Mouse (Mus musculus): Measurements from ENCODE around the gene Pilra. TPM values are rescaled to one million over a fixed set of nuclear protein-coding genes. Genes with fewer than 3 reads are reported as not detected.

The Pilra gene
- total and polyA plus RNA-seq, 3 experiments = 0.02 to 5.1 TPM; not detected in 1

GRCm38 (mm10) chr5:137775587-137776290 lies 60.3 kb downstream of the Pilra start:
- no peak for TF ChIP-seq POLR2AphosphoS5 (IDR thresholded peaks at IDR 0.05; ENCODE audit: insufficient replicate concordance, low read depth, low read length)
- no peak for ATAC-seq (ENCODE audit: extremely low read depth, insufficient number of reproducible peaks, low FRiP score, poor library complexity, severe bottlenecking)
- H3K4me3 ChIP-seq (ENCODE audit: low read depth, low read length) = peak overlapping the region; percentile 16; the same call in 1 of the 2 replicates
- H3K27me3 ChIP-seq (ENCODE audit: insufficient read depth, low read length) = no peaks in the 10 kb centered on the region
- peaks cover 16% of the 10 kb centered on the region for H3K36me3 ChIP-seq (replicated peaks)
- no peak for DNase-seq (ENCODE audit: low spot score)
- H3K4me1 ChIP-seq (ENCODE audit: insufficient read depth, low read depth, low read length) = peaks cover 71% of the 10 kb centered on the region
- H3K9me3 ChIP-seq (replicated peaks) = no peaks in the 10 kb centered on the region

GRCm38 (mm10) chr5:137772755-137773154 lies 63.3 kb downstream of the Pilra start:
- peak; percentile 58 for ATAC-seq (ENCODE audit: extremely low read depth, insufficient number of reproducible peaks, low FRiP score, poor library complexity, severe bottlenecking)
- TF ChIP-seq GATA1 (IDR thresholded peaks at IDR 0.05; ENCODE audit: borderline replicate concordance, low read length) (no peak), TAL1 (conservative IDR thresholded peaks at IDR 0.05; ENCODE audit: low read depth, low read length) (peak; percentile 40; the same call in 1 of the 2 replicates), CTCF (IDR thresholded peaks at IDR 0.05; ENCODE audit: low read depth, low read length) (no peak), POLR2AphosphoS5 (IDR thresholded peaks at IDR 0.05; ENCODE audit: insufficient replicate concordance, low read depth, low read length) (no peak), GATA2 (IDR thresholded peaks at IDR 0.05; ENCODE audit: borderline replicate concordance, low read depth, low read length) (no peak; the same call in 1 of the 2 replicates)
- DNase-seq (ENCODE audit: low spot score) = no peak
- Histone ChIP-seq H3K27me3 (ENCODE audit: insufficient read depth, low read length) (0 out of 2 replicates have a peak, but pooled peaks cover 2% of the 10 kb centered on the region), H3K4me1 (ENCODE audit: insufficient read depth, low read depth, low read length) (peaks cover 57% of the 10 kb centered on the region), H3K4me3 (ENCODE audit: low read depth, low read length) (no peak overlapping the region; the same call in 1 of the 2 replicates), H3K36me3 (replicated peaks) (no peaks in the 10 kb centered on the region), H3K9me3 (replicated peaks) (no peaks in the 10 kb centered on the region)

Other genes starting within 250 kb of the Pilra start
Only the 20 nearest of the 22 such genes appear.
- not detected in 2 replicates for gene Pcolce, start 222.5 kb downstream of the Pilra start, total RNA-seq (2014; fragmentation: Nextera tagmentation)
- 0.16 and 0.23 TPM in 2 replicates for gene Pcolce, start 222.5 kb downstream of the Pilra start, total RNA-seq (2017)
- gene Pcolce, start 222.5 kb downstream of the Pilra start, polyA plus RNA-seq (2012) = 0.08 and 0.17 TPM in 2 replicates
- gene Fbxo24, start 207.3 kb downstream of the Pilra start, total RNA-seq (2014; fragmentation: Nextera tagmentation) = not detected in 2 replicates
- 0.06 and 0.11 TPM in 2 replicates for gene Fbxo24, start 207.3 kb downstream of the Pilra start, total RNA-seq (2017)
- gene Fbxo24, start 207.3 kb downstream of the Pilra start, polyA plus RNA-seq (2012) = 0.05 and 0.06 TPM in 2 replicates
- 92.8 and 98.9 TPM in 2 replicates for gene Lrch4, start 207.2 kb downstream of the Pilra start, total RNA-seq (2014; fragmentation: Nextera tagmentation)
- 20.6 and 23.3 TPM in 2 replicates for gene Lrch4, start 207.2 kb downstream of the Pilra start, total RNA-seq (2017)
- 192 and 269 TPM in 2 replicates for gene Lrch4, start 207.2 kb downstream of the Pilra start, polyA plus RNA-seq (2012)
- gene Gm20605, start 207.1 kb downstream of the Pilra start, total RNA-seq (2014; fragmentation: Nextera tagmentation) = 27.2 and 44.5 TPM in 2 replicates
- gene Gm20605, start 207.1 kb downstream of the Pilra start, total RNA-seq (2017) = 9.5 and 11.4 TPM in 2 replicates
- 11.0 and 14.5 TPM in 2 replicates for gene Gm20605, start 207.1 kb downstream of the Pilra start, polyA plus RNA-seq (2012)
- gene Sap25, start 194.9 kb downstream of the Pilra start, total RNA-seq (2014; fragmentation: Nextera tagmentation) = 39.2 and 56.5 TPM in 2 replicates
- 7.9 and 10.5 TPM in 2 replicates for gene Sap25, start 194.9 kb downstream of the Pilra start, total RNA-seq (2017)
- gene Sap25, start 194.9 kb downstream of the Pilra start, polyA plus RNA-seq (2012) = 41.8 and 58.3 TPM in 2 replicates
- gene Irs3, start 190.6 kb downstream of the Pilra start, total RNA-seq (2014; fragmentation: Nextera tagmentation) = not detected in 2 replicates
- 0.11 and 0.12 TPM in 2 replicates for gene Irs3, start 190.6 kb downstream of the Pilra start, total RNA-seq (2017)
- not detected in 2 replicates for gene Irs3, start 190.6 kb downstream of the Pilra start, polyA plus RNA-seq (2012)
- gene Agfg2, start 151.6 kb downstream of the Pilra start, total RNA-seq (2014; fragmentation: Nextera tagmentation) = 20.2 and 47.1 TPM in 2 replicates
- gene Agfg2, start 151.6 kb downstream of the Pilra start, total RNA-seq (2017) = 25.0 and 26.1 TPM in 2 replicates
- 102 and 115 TPM in 2 replicates for gene Agfg2, start 151.6 kb downstream of the Pilra start, polyA plus RNA-seq (2012)
- 0.90 and 1.0 TPM in 2 replicates for gene Nyap1, start 94.7 kb downstream of the Pilra start, total RNA-seq (2014; fragmentation: Nextera tagmentation)
- 0.38 and 0.70 TPM in 2 replicates for gene Nyap1, start 94.7 kb downstream of the Pilra start, total RNA-seq (2017)
- gene Nyap1, start 94.7 kb downstream of the Pilra start, polyA plus RNA-seq (2012) = 2.8 and 3.0 TPM in 2 replicates
- gene Tsc22d4, start 90.6 kb downstream of the Pilra start, total RNA-seq (2014; fragmentation: Nextera tagmentation) = 90.8 and 114 TPM in 2 replicates
- gene Tsc22d4, start 90.6 kb downstream of the Pilra start, total RNA-seq (2017) = 74.5 and 93.5 TPM in 2 replicates
- gene Tsc22d4, start 90.6 kb downstream of the Pilra start, polyA plus RNA-seq (2012) = 404 and 491 TPM in 2 replicates
- 202 and 204 TPM in 2 replicates for gene Ppp1r35, start 57.4 kb downstream of the Pilra start, total RNA-seq (2014; fragmentation: Nextera tagmentation)
- 28.2 and 35.6 TPM in 2 replicates for gene Ppp1r35, start 57.4 kb downstream of the Pilra start, total RNA-seq (2017)
- 121 and 153 TPM in 2 replicates for gene Ppp1r35, start 57.4 kb downstream of the Pilra start, polyA plus RNA-seq (2012)
- 51.3 and 53.9 TPM in 2 replicates for gene Mepce, start 48.6 kb downstream of the Pilra start, total RNA-seq (2014; fragmentation: Nextera tagmentation)
- 22.3 and 27.8 TPM in 2 replicates for gene Mepce, start 48.6 kb downstream of the Pilra start, total RNA-seq (2017)
- gene Mepce, start 48.6 kb downstream of the Pilra start, polyA plus RNA-seq (2012) = 173 and 216 TPM in 2 replicates
- gene Zcwpw1, start 48.5 kb downstream of the Pilra start, total RNA-seq (2014; fragmentation: Nextera tagmentation) = 8.4 and 9.9 TPM in 2 replicates
- gene Zcwpw1, start 48.5 kb downstream of the Pilra start, total RNA-seq (2017) = 10.5 and 12.9 TPM in 2 replicates
- gene Zcwpw1, start 48.5 kb downstream of the Pilra start, polyA plus RNA-seq (2012) = 0.15 and 0.34 TPM in 2 replicates
- gene Pilrb1, start 21.8 kb upstream of the Pilra start, total RNA-seq (2014; fragmentation: Nextera tagmentation) = not detected in 2 replicates
- gene Pilrb1, start 21.8 kb upstream of the Pilra start, total RNA-seq (2017) = 1.9 and 2.9 TPM in 2 replicates
- not detected in 2 replicates for gene Pilrb1, start 21.8 kb upstream of the Pilra start, polyA plus RNA-seq (2012)
- gene Pilrb2, start 35.5 kb upstream of the Pilra start, total RNA-seq (2014; fragmentation: Nextera tagmentation) = 2.4 TPM in 1 of 2 replicates, not detected in the other
- gene Pilrb2, start 35.5 kb upstream of the Pilra start, total RNA-seq (2017) = 19.0 and 23.8 TPM in 2 replicates
- gene Pilrb2, start 35.5 kb upstream of the Pilra start, polyA plus RNA-seq (2012) = 0.13 and 0.31 TPM in 2 replicates
- not detected in 2 replicates for gene Cyp3a13, start 85.3 kb upstream of the Pilra start, total RNA-seq (2014; fragmentation: Nextera tagmentation)
- 0.16 TPM in 1 of 2 replicates, not detected in the other for gene Cyp3a13, start 85.3 kb upstream of the Pilra start, total RNA-seq (2017)
- gene Cyp3a13, start 85.3 kb upstream of the Pilra start, polyA plus RNA-seq (2012) = not detected in 2 replicates
- not detected in 2 replicates for gene Gjc3, start 126.8 kb upstream of the Pilra start, total RNA-seq (2014; fragmentation: Nextera tagmentation)
- under 0.01 and 0.11 TPM in 2 replicates for gene Gjc3, start 126.8 kb upstream of the Pilra start, total RNA-seq (2017)
- not detected in 2 replicates for gene Gjc3, start 126.8 kb upstream of the Pilra start, polyA plus RNA-seq (2012)
- not detected in 2 replicates for gene Azgp1, start 145.2 kb upstream of the Pilra start, total RNA-seq (2014; fragmentation: Nextera tagmentation)
- not detected in 2 replicates for gene Azgp1, start 145.2 kb upstream of the Pilra start, total RNA-seq (2017)
- gene Azgp1, start 145.2 kb upstream of the Pilra start, polyA plus RNA-seq (2012) = not detected in 2 replicates
- gene Smok3a, start 185.0 kb upstream of the Pilra start, total RNA-seq (2014; fragmentation: Nextera tagmentation) = not detected in 2 replicates
- gene Smok3a, start 185.0 kb upstream of the Pilra start, total RNA-seq (2017) = 0.22 TPM in 1 of 2 replicates, not detected in the other
- not detected in 2 replicates for gene Smok3a, start 185.0 kb upstream of the Pilra start, polyA plus RNA-seq (2012)
- not detected in 2 replicates for gene Smok3b, start 185.1 kb upstream of the Pilra start, total RNA-seq (2014; fragmentation: Nextera tagmentation)
- gene Smok3b, start 185.1 kb upstream of the Pilra start, total RNA-seq (2017) = not detected in 2 replicates
- gene Smok3b, start 185.1 kb upstream of the Pilra start, polyA plus RNA-seq (2012) = not detected in 2 replicates
- gene Smok3c, start 216.9 kb upstream of the Pilra start, total RNA-seq (2014; fragmentation: Nextera tagmentation) = not detected in 2 replicates
- 0.11 TPM in 1 of 2 replicates, not detected in the other for gene Smok3c, start 216.9 kb upstream of the Pilra start, total RNA-seq (2017)
- gene Smok3c, start 216.9 kb upstream of the Pilra start, polyA plus RNA-seq (2012) = not detected in 2 replicates